Mouse (Mus musculus) hindbrain, embryonic 14.5 days (tissue): ENCODE measurements around the gene Phyh. TPM values are rescaled to one million over a fixed set of nuclear protein-coding genes. Genes with fewer than 3 reads are reported as not detected.
"Not testable (repeated sequence)": the region's sequence is repeated elsewhere in the genome, so short reads cannot be mapped to it uniquely, and the experiment has no call there.

Source experiments
- ATAC-seq: fragments of 200-750 bp; cut with Nextera tagmentation; 2 replicates; pipeline ENCODE4 v1.8.0; 2017; ENCODE audit warnings: moderate number of reproducible peaks, mild to moderate bottlenecking, moderate TSS enrichment, moderate library complexity; ENCODE audit not compliant: low FRiP score
- DNase-seq: peaks from one replicate; pipeline ENCODE4 v3.0.0-alpha.2; 2015; ENCODE audit warnings: low spot score
- H3K27ac ChIP-seq: fragments of 300-500 bp; sonication (generic); 2 replicates; pipeline ENCODE4 v1.5.1; 2014; ENCODE audit warnings: mild to moderate bottlenecking, moderate library complexity
- H3K27me3 ChIP-seq: fragments of 300-500 bp; sonication (generic); 2 replicates; pipeline ENCODE4 v1.6.1; 2014; ENCODE audit warnings: mild to moderate bottlenecking, low read length, mixed read lengths; ENCODE audit not compliant: control insufficient read depth, insufficient read depth
- H3K36me3 ChIP-seq: fragments of 300-500 bp; sonication (generic); replicated peaks from 2 replicates; pipeline ENCODE4 v1.6.1; 2014; ENCODE audit not compliant: control insufficient read depth, insufficient read depth
- H3K4me1 ChIP-seq: fragments of 300-500 bp; sonication (generic); replicated peaks from 2 replicates; pipeline ENCODE4 v1.6.1; 2014; ENCODE audit warnings: antibody characterized with exemption, low read length, mixed read lengths; ENCODE audit not compliant: control insufficient read depth, insufficient read depth
- H3K4me2 ChIP-seq: fragments of 300-500 bp; sonication (generic); replicated peaks from 2 replicates; pipeline ENCODE4 v1.6.1; 2014; ENCODE audit warnings: mild to moderate bottlenecking, moderate library complexity
- H3K4me3 ChIP-seq: fragments of 300-500 bp; sonication (generic); replicated peaks from 2 replicates; pipeline ENCODE4 v1.5.1; 2014; ENCODE audit warnings: mild to moderate bottlenecking, low read length
- H3K9ac ChIP-seq: fragments of 300-500 bp; sonication (generic); 2 replicates; pipeline ENCODE4 v1.6.1; 2014
- H3K9me3 ChIP-seq: fragments of 300-500 bp; sonication (generic); 2 replicates; pipeline ENCODE4 v1.6.1; 2016; ENCODE audit warnings: low read length; ENCODE audit not compliant: control insufficient read depth
- WGBS: fragments of 180-500 bp; shearing (Covaris S2); extraction: QIAGEN DNeasy Blood & Tissue Kit; methylation state at CpG from one replicate; pipeline ENCODE4 v1.1.7; 2014; 5-methylcytosine and 5-hydroxymethylcytosine counted together
- polyA plus RNA-seq: library from polyadenylated mRNA; unstranded; fragments of >200 nt; fragmentation: Nextera tagmentation; extraction: Ambion mirVana; gene quantifications from 2 replicates; pipeline ENCODE4 v1.2.1, GENCODE M21; 2014

Phyh gene
- polyA plus RNA-seq, 1 experiment from 2014 or later, result 82.4 TPM

DNA sequence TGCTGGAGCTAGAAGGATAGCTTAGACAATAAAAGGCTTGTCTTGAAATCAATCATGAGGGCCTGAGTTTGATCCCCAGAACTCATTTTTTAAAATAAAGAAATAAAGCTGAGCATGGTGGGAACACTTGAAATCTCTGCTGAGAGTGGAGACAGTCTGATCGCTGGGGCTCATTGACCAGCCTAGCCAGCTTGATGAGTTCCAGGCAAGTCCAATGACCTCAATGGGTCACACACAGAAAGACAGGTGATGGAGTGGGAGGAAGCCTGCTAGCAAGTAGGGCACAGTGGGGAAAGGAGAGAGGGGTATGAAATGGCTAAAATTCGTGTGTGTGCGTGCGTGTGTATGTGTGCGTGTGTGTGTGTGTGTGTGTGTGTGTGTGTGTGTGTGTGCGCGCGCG lies 15.7 kb downstream of the Phyh start:
- Histone ChIP-seq H3K36me3 (peaks cover 38% of the 10 kb centered on the region), H3K9me3 (no peaks in the 10 kb centered on the region), H3K27me3 (no peaks in the 10 kb centered on the region), H3K27ac (no peak overlapping the region), H3K4me2 (no peak overlapping the region), H3K4me3 (no peak overlapping the region), H3K9ac (no peak overlapping the region), H3K4me1 (no peaks in the 10 kb centered on the region)
- no peak for ATAC-seq
- 96% methylated on average over 9 of the region's 9 CpGs for WGBS
- no peak for DNase-seq

DNA sequence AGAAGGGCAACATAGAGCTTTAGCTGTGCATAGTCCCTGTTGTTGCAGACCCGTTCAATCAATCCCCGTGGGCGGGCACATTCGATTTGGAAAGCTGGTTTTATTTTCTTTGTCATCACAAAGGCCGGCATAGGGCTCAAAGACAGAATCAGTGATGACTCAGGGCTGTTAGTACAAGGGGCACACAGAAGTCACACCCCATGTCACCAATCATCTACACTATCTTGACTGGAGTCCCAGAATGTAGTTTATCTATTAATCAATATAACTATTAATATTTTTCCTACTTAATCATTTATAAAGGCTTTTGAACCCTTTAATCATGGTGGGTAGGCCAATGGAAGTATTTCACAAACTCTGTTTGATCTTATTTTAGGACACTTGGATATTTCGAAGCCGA lies 19.1 kb downstream of the Phyh start:
- 90% methylated on average over 7 of the region's 7 CpGs for WGBS
- no peaks in the 10 kb centered on the region for H3K9me3 ChIP-seq

DNA sequence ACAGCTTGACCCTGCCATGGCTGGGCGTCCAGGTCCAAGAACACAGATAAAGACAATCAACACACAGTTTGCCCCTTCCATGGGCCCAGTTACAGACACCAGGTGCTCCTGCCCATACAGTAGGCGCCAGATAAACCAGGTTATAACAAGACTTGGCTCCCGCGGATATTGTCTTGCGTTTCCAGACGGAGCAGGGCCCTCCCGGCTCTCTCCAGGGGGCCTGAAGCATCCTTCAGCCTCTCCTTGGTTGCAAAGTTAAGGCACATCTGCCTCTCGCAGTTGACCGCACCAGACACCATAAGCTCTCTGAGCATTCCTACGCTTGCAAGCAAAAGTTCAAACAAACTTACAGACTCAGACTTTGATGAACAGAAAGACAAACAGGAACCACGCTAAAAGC lies 22.0 kb downstream of the Phyh start:
- DNase-seq (no peak), ATAC-seq (no peak)
- no peak overlapping the region for H3K4me3 ChIP-seq
- H3K4me2 ChIP-seq, result no peak overlapping the region
- peaks cover 7% of the 10 kb centered on the region; the same call in 1 of the 2 replicates for H3K9me3 ChIP-seq
- no peak overlapping the region for H3K27ac ChIP-seq
- no peaks in the 10 kb centered on the region for H3K4me1 ChIP-seq
- 91% methylated on average over 11 of the region's 11 CpGs for WGBS
- no peaks in the 10 kb centered on the region for H3K27me3 ChIP-seq
- H3K9ac ChIP-seq, result no peak overlapping the region
- H3K36me3 ChIP-seq, result peaks cover 20% of the 10 kb centered on the region

More for the DNA sequence above, 19.1 kb downstream of the Phyh start:
- Histone ChIP-seq H3K4me2 (no peak overlapping the region), H3K27me3 (no peaks in the 10 kb centered on the region), H3K27ac (no peak overlapping the region), H3K4me1 (no peaks in the 10 kb centered on the region), H3K9ac (no peak overlapping the region), H3K36me3 (peaks cover 20% of the 10 kb centered on the region), H3K4me3 (no peak overlapping the region)
- no peak for DNase-seq
- ATAC-seq, result no peak

DNA sequence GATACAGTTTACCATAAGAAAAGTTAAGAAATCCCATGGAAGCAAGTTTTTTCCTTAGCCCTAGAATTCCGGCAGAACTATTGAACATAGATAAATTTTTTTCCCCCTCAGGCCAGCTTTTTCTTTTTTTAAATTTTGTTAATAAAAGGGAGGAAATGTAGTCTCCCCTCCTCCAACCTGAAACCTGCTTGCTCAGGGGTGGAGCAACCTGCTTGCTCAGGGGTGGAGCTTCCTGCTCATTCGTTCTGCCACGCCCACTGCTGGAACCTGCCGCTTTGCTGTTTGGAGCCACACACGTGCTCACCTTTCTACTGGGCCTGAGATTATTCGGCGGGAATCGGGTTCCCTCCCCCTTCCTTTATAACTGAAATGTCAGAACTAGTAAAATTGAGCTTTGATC lies 30.9 kb downstream of the Phyh start:
- H3K27ac ChIP-seq, ATAC-seq, H3K36me3 ChIP-seq, H3K9ac ChIP-seq, H3K27me3 ChIP-seq, H3K4me1 ChIP-seq, H3K4me3 ChIP-seq, H3K9me3 ChIP-seq, H3K4me2 ChIP-seq: not testable (repeated sequence)
- WGBS, result 92% methylated on average over 8 of the region's 8 CpGs
- peak; percentile 13 for DNase-seq

DNA sequence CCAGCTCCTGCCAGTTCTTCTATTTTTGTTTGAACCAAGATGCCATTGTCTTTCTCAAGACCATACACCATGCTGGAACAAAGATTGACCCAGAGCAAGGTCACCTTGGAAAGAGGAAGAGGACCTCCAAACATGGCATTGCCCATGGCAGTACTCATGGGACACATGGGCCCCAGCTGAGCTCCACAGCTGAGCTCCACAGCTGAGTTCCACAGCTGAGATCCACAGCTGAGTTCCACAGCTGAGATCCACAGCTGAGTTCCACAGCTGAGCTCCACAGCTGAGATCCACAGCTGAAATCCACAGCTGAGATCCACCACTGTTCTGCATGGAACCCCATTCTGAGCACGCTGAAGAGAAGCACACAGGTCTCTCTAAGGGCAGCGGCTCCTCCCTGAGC lies 32.2 kb downstream of the Phyh start:
- Histone ChIP-seq H3K4me3 (no peak overlapping the region), H3K9ac (no peak overlapping the region), H3K4me2 (no peak overlapping the region), H3K27ac (no peak overlapping the region), H3K36me3 (no peaks in the 10 kb centered on the region), H3K27me3 (no peaks in the 10 kb centered on the region), H3K4me1 (no peaks in the 10 kb centered on the region), H3K9me3 (no peaks in the 10 kb centered on the region)
- DNase-seq (no peak), ATAC-seq (no peak)
- WGBS, result 89% methylated on average over 2 of the region's 2 CpGs

DNA sequence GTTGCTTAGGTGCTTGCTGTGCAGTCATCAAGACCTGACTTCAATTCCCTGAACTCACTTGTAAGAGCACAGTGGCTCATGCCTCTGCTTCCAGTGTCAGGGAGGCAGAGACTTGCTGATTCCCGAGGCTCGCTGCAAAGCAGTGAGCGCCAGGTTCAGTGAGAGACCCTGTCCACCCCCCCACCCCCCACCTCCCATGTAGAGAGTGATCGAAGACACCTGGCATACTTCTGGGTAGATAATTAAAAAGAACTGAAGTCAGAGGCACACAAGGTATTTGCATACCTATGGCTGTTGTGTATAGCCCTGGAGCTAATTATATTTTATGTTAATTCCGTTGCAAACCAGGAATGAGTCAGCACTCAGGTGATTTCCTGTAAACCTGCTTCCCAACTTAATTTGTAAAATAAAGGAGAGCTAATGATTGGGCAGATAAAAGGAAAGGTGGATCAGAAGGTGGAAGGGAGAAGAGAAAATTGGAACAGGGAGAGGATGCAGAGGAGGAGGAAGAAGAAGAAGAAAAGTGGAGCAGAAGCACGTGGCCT lies 35.5 kb downstream of the Phyh start:
- no peak for ATAC-seq
- peak; percentile 10 for DNase-seq
- Histone ChIP-seq H3K27ac (no peak overlapping the region), H3K4me1 (no peaks in the 10 kb centered on the region), H3K4me2 (no peak overlapping the region), H3K27me3 (no peaks in the 10 kb centered on the region), H3K4me3 (no peak overlapping the region), H3K36me3 (no peaks in the 10 kb centered on the region), H3K9ac (no peak overlapping the region), H3K9me3 (no peaks in the 10 kb centered on the region)
- 91% methylated on average over 6 of the region's 6 CpGs for WGBS

DNA sequence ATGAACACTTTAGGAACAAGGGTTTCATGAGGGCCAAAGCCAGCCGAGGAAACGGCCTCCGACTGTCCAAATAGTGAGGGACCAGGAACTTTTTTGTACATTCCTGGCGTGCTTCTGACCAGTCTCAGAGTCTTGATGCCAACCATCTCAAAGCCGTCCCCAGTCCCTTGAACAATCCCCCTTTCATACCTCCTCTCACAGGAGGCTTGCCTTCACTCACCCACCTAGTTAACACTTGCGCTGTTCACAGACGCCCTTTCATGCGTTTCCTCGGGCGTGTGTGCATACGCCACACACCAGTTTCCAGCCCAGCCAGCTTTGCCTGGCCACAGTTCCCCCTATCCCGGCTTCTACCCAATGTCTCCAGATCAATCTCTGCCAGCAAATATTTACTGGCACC lies 39.2 kb downstream of the Phyh start:
- ATAC-seq, result no peak

DNA sequence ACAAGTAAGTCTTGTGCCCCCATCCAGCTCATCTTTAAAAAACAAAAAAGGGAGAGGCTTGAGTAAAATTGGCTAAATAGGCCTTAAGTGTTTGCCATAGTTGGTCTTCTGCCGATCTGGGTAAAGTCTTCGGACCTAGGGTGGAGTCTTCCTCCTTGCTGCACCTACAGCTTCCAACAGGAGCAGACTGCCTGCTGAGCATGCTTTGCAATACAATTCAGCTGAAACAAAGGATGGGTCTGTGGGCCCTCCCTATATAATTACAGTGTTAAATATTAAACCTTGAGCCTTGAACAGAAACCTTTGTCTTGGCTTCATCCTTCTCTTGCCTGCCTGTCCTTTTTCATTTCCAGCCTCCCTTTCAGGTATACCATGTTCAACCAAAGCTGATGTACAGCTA lies 49.0 kb downstream of the Phyh start:
- DNase-seq, result no peak
- Histone ChIP-seq H3K36me3 (no peaks in the 10 kb centered on the region), H3K4me1 (no peaks in the 10 kb centered on the region), H3K4me2 (no peak overlapping the region), H3K4me3 (no peak overlapping the region), H3K27ac (no peak overlapping the region), H3K9me3 (no peaks in the 10 kb centered on the region), H3K27me3 (no peaks in the 10 kb centered on the region), H3K9ac (no peak overlapping the region)
- 89% methylated on average over 2 of the region's 2 CpGs for WGBS
- ATAC-seq, result no peak

More for the DNA sequence above, 39.2 kb downstream of the Phyh start:
- no peak for DNase-seq
- Histone ChIP-seq H3K36me3 (no peaks in the 10 kb centered on the region), H3K27ac (no peak overlapping the region), H3K9ac (no peak overlapping the region), H3K9me3 (no peaks in the 10 kb centered on the region), H3K27me3 (no peaks in the 10 kb centered on the region), H3K4me2 (no peak overlapping the region), H3K4me3 (no peak overlapping the region), H3K4me1 (no peaks in the 10 kb centered on the region)
- 93% methylated on average over 12 of the region's 12 CpGs for WGBS

DNA sequence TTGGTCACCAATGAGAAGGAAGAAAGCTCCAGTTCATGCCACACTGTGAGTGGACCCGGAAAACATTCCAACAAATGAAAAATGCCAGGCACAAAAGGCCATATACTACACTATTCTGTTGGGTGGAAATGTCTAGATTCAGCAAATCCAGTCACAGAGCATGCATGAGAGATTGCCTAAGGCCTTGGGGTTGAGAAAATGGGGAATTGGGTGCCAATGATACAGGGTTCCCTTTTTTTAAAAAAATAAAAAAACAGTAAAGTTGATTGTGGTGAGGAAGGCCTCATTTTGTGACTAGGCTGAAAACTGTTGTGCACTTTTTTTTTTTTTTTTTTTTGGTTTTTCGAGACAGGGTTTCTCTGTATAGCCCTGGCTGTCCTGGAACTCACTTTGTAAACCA lies 50.3 kb downstream of the Phyh start:
- no peak overlapping the region for H3K9ac ChIP-seq
- no peaks in the 10 kb centered on the region for H3K4me1 ChIP-seq
- no peaks in the 10 kb centered on the region for H3K9me3 ChIP-seq
- no peaks in the 10 kb centered on the region for H3K36me3 ChIP-seq
- WGBS, result 87% methylated on average over 1 of the region's 2 CpGs
- no peaks in the 10 kb centered on the region for H3K27me3 ChIP-seq
- H3K4me2 ChIP-seq, result no peak overlapping the region
- no peak for ATAC-seq
- no peak for DNase-seq
- H3K4me3 ChIP-seq, result no peak overlapping the region
- no peak overlapping the region for H3K27ac ChIP-seq

DNA sequence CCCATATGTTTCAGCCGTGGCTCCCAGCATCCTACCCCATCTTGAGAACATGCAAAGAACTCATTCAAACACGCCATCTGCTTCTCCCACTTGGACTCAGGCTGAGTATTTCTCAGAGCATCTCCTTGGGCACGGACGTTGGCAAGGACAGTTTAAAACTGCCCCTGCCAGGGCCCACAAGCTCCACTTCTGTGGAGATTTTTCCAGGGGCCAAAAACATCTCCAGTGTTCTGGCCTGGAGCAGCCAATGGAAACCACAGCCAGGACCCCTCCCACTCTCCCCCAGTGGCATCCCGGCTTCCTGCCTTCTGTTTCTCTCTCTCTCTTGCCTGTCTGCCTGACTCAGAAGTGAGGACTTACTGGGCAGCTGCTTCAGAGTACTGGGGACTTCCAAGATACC lies 57.0 kb downstream of the Phyh start, which contains the start of gene Ucma:
TSS of gene Ucma (plus strand) at position 316 of the 400 bp plus-strand sequence.
- no peak for ATAC-seq
- WGBS, result 74% methylated on average over 5 of the region's 5 CpGs
- Histone ChIP-seq H3K4me2 (no peak within 1 kb of the TSS), H3K9me3 (no peaks in the 10 kb centered on the region), H3K4me1 (no peaks in the 10 kb centered on the region), H3K27me3 (no peaks in the 10 kb centered on the region), H3K36me3 (no peaks in the 10 kb centered on the region), H3K4me3 (no peak within 1 kb of the TSS), H3K9ac (no peak within 1 kb of the TSS), H3K27ac (no peak within 1 kb of the TSS)
- no peak for DNase-seq
